Mouse (Mus musculus) layer of hippocampus, adult 6 months (tissue): ENCODE results near the gene Fam187a. TPM values are rescaled to one million over a fixed set of nuclear protein-coding genes. Genes with fewer than 3 reads are reported as not detected.

Source experiments
- long read RNA-seq, 2 experiments: library from polyadenylated mRNA; unstranded; transcript quantifications; one replicate each; pipeline ENCODE4 v2.0.0; 2019 to 2020
- polyA plus RNA-seq: library from polyadenylated mRNA; unstranded; fragments of <200 nt; fragmentation: Nextera tagmentation; gene quantifications from 2 replicates; pipeline ENCODE4 v1.2.3, GENCODE M21; 2021

Gene Fam187a
- polyA plus RNA-seq: 0.18 TPM in 1 of 2 replicates, not detected in the other
- long read RNA-seq, experiment 1: 0 reads
- long read RNA-seq, experiment 2: 0 reads

GRCm38 (mm10) chr11:102884616-102885219 lies at the start of gene Fam187a:
TSS of gene Fam187a (plus strand) at chr11:102885169.

DNA sequence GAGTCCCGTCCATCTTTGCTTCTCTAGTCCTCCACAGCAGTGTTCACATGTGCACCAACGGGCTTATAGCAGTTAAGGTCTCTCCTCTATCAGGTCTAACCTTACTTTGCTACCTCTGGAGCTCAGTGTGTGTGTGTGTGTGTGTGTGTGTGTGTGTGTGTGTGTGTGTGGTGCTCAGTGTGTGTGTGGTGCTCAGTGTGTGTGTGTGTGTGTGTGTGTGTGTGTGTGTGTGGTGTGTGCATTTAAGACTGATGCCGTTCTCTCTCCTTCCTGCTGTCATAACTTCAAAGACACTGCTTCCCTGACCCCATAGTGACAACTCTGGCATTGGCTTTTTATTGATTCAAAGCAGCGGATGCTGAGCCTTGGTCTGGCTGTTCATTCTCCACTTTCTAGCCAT lies 49.4 kb upstream of the Fam187a start, which contains the start of gene Higd1b:
TSS of gene Higd1b (plus strand) at position 301 of the 400 bp plus-strand sequence.

DNA sequence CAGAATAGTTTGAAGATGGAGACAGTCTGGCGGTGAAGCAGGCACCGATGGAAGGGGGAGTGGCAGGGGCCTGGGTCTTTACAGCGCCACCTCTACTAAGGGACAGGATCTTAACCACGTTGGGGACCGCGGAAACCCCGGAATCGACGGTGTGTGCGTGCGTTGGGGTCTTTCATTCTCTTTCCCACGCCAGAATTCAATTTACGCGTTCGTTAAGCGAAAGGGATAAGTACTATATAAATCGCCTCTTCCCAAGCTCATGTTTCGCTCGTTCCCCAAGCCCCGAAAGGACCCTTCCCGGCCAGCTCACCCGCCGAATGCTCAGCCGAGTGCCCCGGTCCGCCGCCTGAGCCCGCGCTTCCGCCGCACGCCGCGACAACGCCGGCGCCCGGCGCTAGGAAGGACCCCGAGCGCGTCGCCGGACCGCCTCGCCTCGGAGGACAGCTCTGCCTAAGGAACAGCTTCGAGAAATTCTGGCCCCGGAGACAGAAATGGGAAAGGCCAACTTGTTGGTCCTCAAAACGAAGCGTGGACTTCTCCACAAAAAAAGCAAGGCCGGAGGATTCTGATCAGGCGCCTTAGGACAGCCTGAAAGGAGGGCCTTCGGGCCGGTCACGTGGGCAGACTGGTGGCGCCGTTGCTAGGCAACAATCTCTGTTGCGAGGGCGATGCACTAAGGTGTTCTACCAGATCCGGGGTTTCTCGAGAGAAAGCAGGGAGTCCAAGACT lies 4.2 kb upstream of the Fam187a start, which contains the start of the genes Eftud2 and Ccdc103:
TSS of gene Eftud2 (minus strand) at position 401 of the 729 bp plus-strand sequence.
TSS of gene Ccdc103 (plus strand) at position 620 of the 729 bp plus-strand sequence.

DNA sequence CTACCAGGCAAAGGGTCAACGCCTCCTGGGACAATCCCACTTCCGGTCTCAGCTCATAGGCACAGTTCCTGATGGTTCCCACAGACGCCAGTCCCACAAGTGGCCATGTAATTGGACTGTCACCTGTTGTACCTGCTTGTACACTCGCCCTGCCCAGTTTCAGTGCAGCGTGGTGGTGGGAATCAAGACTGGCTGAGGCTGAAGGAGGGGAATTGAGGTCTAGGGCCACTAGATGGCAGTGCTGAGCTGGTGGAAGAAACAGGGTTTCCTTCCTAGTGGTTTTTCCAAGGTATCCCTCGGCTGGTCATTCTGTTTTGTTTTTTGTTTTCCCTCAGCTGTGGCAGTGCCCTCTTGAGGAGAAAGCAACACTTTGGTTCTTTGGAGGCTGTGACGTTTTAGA lies 15.8 kb downstream of the Fam187a start, which contains the start of gene Gfap:
TSS of gene Gfap (minus strand) at position 150 of the 400 bp plus-strand sequence.

GRCm38 (mm10) chr11:102924557-102925350 lies 39.8 kb downstream of the Fam187a start, which contains the start of gene Kif18b:
TSS of gene Kif18b (minus strand) at chr11:102925124.

Other genes starting within 250 kb of the Fam187a start
- gene Meioc, start 221.5 kb upstream of the Fam187a start, polyA plus RNA-seq: 0.04 and 0.06 TPM in 2 replicates
- 36.4 and 37.0 TPM in 2 replicates for gene Ccdc43, start 187.4 kb upstream of the Fam187a start, polyA plus RNA-seq
- 28.1 and 30.5 TPM in 2 replicates for gene Adam11, start 123.7 kb upstream of the Fam187a start, polyA plus RNA-seq
- gene Gjc1, start 65.5 kb upstream of the Fam187a start, polyA plus RNA-seq: 0.64 and 1.4 TPM in 2 replicates
- 9.8 and 13.4 TPM in 2 replicates for gene Higd1b, start 49.3 kb upstream of the Fam187a start, polyA plus RNA-seq
- 64.9 and 69.3 TPM in 2 replicates for gene Eftud2, start 4.2 kb upstream of the Fam187a start, polyA plus RNA-seq
- gene Ccdc103, start 4.0 kb upstream of the Fam187a start, polyA plus RNA-seq: 5.6 and 6.7 TPM in 2 replicates
- gene Gfap, start 15.7 kb downstream of the Fam187a start, polyA plus RNA-seq: 135 and 164 TPM in 2 replicates
- gene Kif18b, start 40.0 kb downstream of the Fam187a start, polyA plus RNA-seq: 0.04 TPM in 1 of 2 replicates, not detected in the other
- gene C1ql1, start 61.5 kb downstream of the Fam187a start, polyA plus RNA-seq: 1.5 and 1.6 TPM in 2 replicates
- gene Nmt1, start 143.0 kb downstream of the Fam187a start, polyA plus RNA-seq: 331 and 373 TPM in 2 replicates
- 30.5 and 36.4 TPM in 2 replicates for gene Dcakd, start 143.2 kb downstream of the Fam187a start, polyA plus RNA-seq
- 2.1 and 3.0 TPM in 2 replicates for gene Plcd3, start 216.5 kb downstream of the Fam187a start, polyA plus RNA-seq
- 42.3 and 42.4 TPM in 2 replicates for gene Acbd4, start 216.5 kb downstream of the Fam187a start, polyA plus RNA-seq
- 8.4 and 9.1 TPM in 2 replicates for gene Hexim1, start 231.1 kb downstream of the Fam187a start, polyA plus RNA-seq
- 5.6 and 6.3 TPM in 2 replicates for gene Hexim2, start 247.3 kb downstream of the Fam187a start, polyA plus RNA-seq